11 mouse cellular contexts compared by ENCODE assay signal in genomic region chr7:84722804-84723459, GRCm38 (mm10). TPM values are rescaled to one million over a fixed set of nuclear protein-coding genes. Genes with fewer than 3 reads are reported as not detected.
A peak's percentile ranks its signal among the peaks of the same experiment; 100 is the strongest.
DNase-seq lines count a peak whose midpoint lies in the region; ATAC-seq and TF ChIP-seq lines count a peak whose summit lies in the region.
"Had no signal": no experiment of that assay in that cellular context is flagged by ENCODE, and none has a peak within 500 bp of the region (broad histone marks: within the 10 kb centered on the region; RNA-seq: fewer than 3 reads in every experiment).

No protein-coding gene starts in this region.

- ATAC-seq in lung, embryonic 14.5 days (ENCODE audit: insufficient read depth) = peak; percentile 81
- ATAC-seq in liver, postnatal 0 days = peak; percentile 100
- peak; percentile 53 for ATAC-seq in stomach, postnatal 0 days (ENCODE audit: low FRiP score, low TSS enrichment)

- TF ChIP-seq CTCF in lung, embryonic 14.5 days (IDR thresholded peaks at IDR 0.05; ENCODE audit: low read depth) = no peak
- peak; percentile 29; the same call in 1 of the 2 replicates for TF ChIP-seq CTCF in liver, postnatal 0 days (IDR thresholded peaks at IDR 0.05; ENCODE audit: low read depth)
- no peak for TF ChIP-seq CTCF in stomach, postnatal 0 days (IDR thresholded peaks at IDR 0.05; ENCODE audit: low read depth)

- no peaks in the 10 kb centered on the region for H3K9me3 ChIP-seq in lung, embryonic 14.5 days (ENCODE audit: low read depth, low read length)
- no peaks in the 10 kb centered on the region for H3K9me3 ChIP-seq in liver, postnatal 0 days (ENCODE audit: low read length)
- H3K9me3 ChIP-seq in stomach, postnatal 0 days (ENCODE audit: control insufficient read depth, low read length) = no peaks in the 10 kb centered on the region

- no peak overlapping the region for H3K4me2 ChIP-seq in lung, embryonic 14.5 days
- H3K4me2 ChIP-seq in liver, postnatal 0 days (ENCODE audit: low read depth, low read length) = peak overlapping the region; percentile 58
- H3K4me2 ChIP-seq in stomach, postnatal 0 days (replicated peaks; ENCODE audit: low read depth) = no peak overlapping the region

- H3K27me3 ChIP-seq in lung, embryonic 14.5 days (ENCODE audit: insufficient read depth, low read length) = no peaks in the 10 kb centered on the region
- no peaks in the 10 kb centered on the region for H3K27me3 ChIP-seq in liver, postnatal 0 days (ENCODE audit: insufficient read depth, low read length)
- no peaks in the 10 kb centered on the region for H3K27me3 ChIP-seq in stomach, postnatal 0 days (ENCODE audit: control insufficient read depth, insufficient read depth, low read length)

- 42% methylated on average over 7 of the region's 7 CpGs for WGBS in lung, embryonic 14.5 days
- 30% methylated on average over 7 of the region's 7 CpGs for WGBS in liver, postnatal 0 days (ENCODE audit: insufficient replicate concordance)
- 54% methylated on average over 7 of the region's 7 CpGs for WGBS in stomach, postnatal 0 days

- H3K4me3 ChIP-seq in lung, embryonic 14.5 days (ENCODE audit: low read depth, low read length) = no peak overlapping the region
- no peak overlapping the region for H3K4me3 ChIP-seq in liver, postnatal 0 days (ENCODE audit: low read depth, low read length)
- H3K4me3 ChIP-seq in stomach, postnatal 0 days (ENCODE audit: low read depth, low read length) = no peak overlapping the region

- no peaks in the 10 kb centered on the region for H3K4me1 ChIP-seq in lung, embryonic 14.5 days (ENCODE audit: insufficient read depth)
- H3K4me1 ChIP-seq in liver, postnatal 0 days (ENCODE audit: insufficient read depth) = peaks cover 13% of the 10 kb centered on the region
- H3K4me1 ChIP-seq in stomach, postnatal 0 days (replicated peaks; ENCODE audit: control insufficient read depth, insufficient read depth) = no peaks in the 10 kb centered on the region

- H3K9ac ChIP-seq in lung, embryonic 14.5 days = no peak overlapping the region
- no peak overlapping the region for H3K9ac ChIP-seq in liver, postnatal 0 days (replicated peaks)
- no peak overlapping the region for H3K9ac ChIP-seq in stomach, postnatal 0 days (ENCODE audit: low read length)

- no peak overlapping the region for H3K27ac ChIP-seq in lung, embryonic 14.5 days (ENCODE audit: low read depth)
- peak overlapping the region; percentile 85 for H3K27ac ChIP-seq in liver, postnatal 0 days (ENCODE audit: low read depth)
- H3K27ac ChIP-seq in stomach, postnatal 0 days (replicated peaks) = no peak overlapping the region

- TF ChIP-seq EP300 in liver, postnatal 0 days (IDR thresholded peaks at IDR 0.05; ENCODE audit: low read depth) = peak; percentile 92
- no peak for TF ChIP-seq EP300 in stomach, postnatal 0 days (optimal IDR thresholded peaks at IDR 0.05)

- no peaks in the 10 kb centered on the region for H3K36me3 ChIP-seq in lung, embryonic 14.5 days (ENCODE audit: insufficient read depth)
- H3K36me3 ChIP-seq in liver, postnatal 0 days (replicated peaks; ENCODE audit: insufficient read depth, low read length) = no peaks in the 10 kb centered on the region
- no peaks in the 10 kb centered on the region for H3K36me3 ChIP-seq in stomach, postnatal 0 days (ENCODE audit: control insufficient read depth, insufficient read depth, low read length)

- no peak for DNase-seq in lung, embryonic 14.5 days
- DNase-seq in lung, adult 18-20 months = no peak
- DNase-seq in embryo, embryonic 11.5 days (ENCODE audit: low read depth, low spot score) = peak; percentile 1
- DNase-seq in liver, postnatal 0 days = peak; percentile 69
- DNase-seq in stomach, postnatal 0 days (ENCODE audit: low spot score) = no peak
- no peak for DNase-seq in layer of hippocampus, adult 9-11 months
- DNase-seq in urinary bladder, postnatal 14 days (ENCODE audit: low spot score) = no peak
- DNase-seq in right cerebral cortex, adult 18-20 months = no peak
- DNase-seq: adrenal gland, postnatal 14 days; cerebellum, adult 9-10 months; lung, postnatal 14 days had no signal

RNA-seq across cellular contexts. Expression of gene Zfand6, which starts 33.2 kb away (rescaled TPM):
- polyA plus RNA-seq in lung, embryonic 14.5 days (2014; fragmentation: Nextera tagmentation; extraction: Ambion mirVana) = 148 and 160 TPM in 2 replicates
- polyA plus RNA-seq in liver, postnatal 0 days (2015; fragmentation: Nextera tagmentation; extraction: Ambion mirVana) = 160 and 165 TPM in 2 replicates
- 128 and 138 TPM in 2 replicates for polyA plus RNA-seq in stomach, postnatal 0 days (2015; fragmentation: Nextera tagmentation; extraction: Ambion mirVana)

Comparison
In these comparisons a context has a peak if more than half of its experiments do, and no peak if none do; other contexts are left out.
1. DNase-seq: peak in embryo, embryonic 11.5 days (single experiment) and liver, postnatal 0 days (single experiment); none in lung, embryonic 14.5 days (single experiment), lung, adult 18-20 months (0 of 2), stomach, postnatal 0 days (single experiment), layer of hippocampus, adult 9-11 months (single experiment), urinary bladder, postnatal 14 days (single experiment) and right cerebral cortex, adult 18-20 months (single experiment).
2. Peak in every context shown above with its lines, with median percentiles within 50 percentile points of each other: ATAC-seq.